Mouse (Mus musculus) brown adipose tissue, adult 24 weeks (tissue): ENCODE measurements around the gene Pkdrej. TPM values are rescaled to one million over a fixed set of nuclear protein-coding genes. Genes with fewer than 3 reads are reported as not detected.
A peak's percentile ranks its signal among the peaks of the same experiment; 100 is the strongest.
"Not testable (repeated sequence)": the region's sequence is repeated elsewhere in the genome, so short reads cannot be mapped to it uniquely, and the experiment has no call there.

Experiments
- H3K27ac ChIP-seq: fragments of 200-500 bp; replicated peaks from 2 replicates; pipeline ENCODE4 v1.5.1; 2012; ENCODE audit warnings: low read depth, mild to moderate bottlenecking, low read length
- H3K4me1 ChIP-seq: fragments of 200-500 bp; 2 replicates; pipeline ENCODE4 v1.6.1; 2012; ENCODE audit warnings: low read length, mixed read lengths; ENCODE audit not compliant: control insufficient read depth, insufficient read depth, insufficient read length
- H3K4me3 ChIP-seq: fragments of 200-500 bp; 2 replicates; pipeline ENCODE4 v1.5.1; 2012; ENCODE audit warnings: low read depth, mild to moderate bottlenecking, low read length, moderate library complexity; ENCODE audit not compliant: insufficient read depth
- polyA plus RNA-seq: library from polyadenylated mRNA; stranded (reverse); fragments of >200 nt; gene quantifications from 2 replicates; pipeline ENCODE4 v1.2.4, GENCODE M21; 2012; ENCODE audit not compliant: missing spikeins, insufficient read depth, insufficient read length

Pkdrej gene
- polyA plus RNA-seq, 1 experiment: 0.28 TPM

GRCm38 (mm10) chr15:85792819-85793218 lies 28.7 kb downstream of the Pkdrej start:
- H3K4me1 ChIP-seq: no peaks in the 10 kb centered on the region
- H3K27ac ChIP-seq: no peak overlapping the region
- H3K4me3 ChIP-seq: no peak overlapping the region

- H3K4me3 ChIP-seq: no peak overlapping the region
- no peaks in the 10 kb centered on the region; the same call in 1 of the 2 replicates for H3K4me1 ChIP-seq
- H3K27ac ChIP-seq: no peak overlapping the region
These were observed 30.1 kb downstream of the Pkdrej start for GRCm38 (mm10) chr15:85791449-85791848.

GRCm38 (mm10) chr15:85788633-85789032 lies 32.9 kb downstream of the Pkdrej start:
- peaks cover 5% of the 10 kb centered on the region for H3K4me1 ChIP-seq
- H3K27ac ChIP-seq: no peak overlapping the region
- H3K4me3 ChIP-seq: no peak overlapping the region

GRCm38 (mm10) chr15:85788051-85788450 lies 33.5 kb downstream of the Pkdrej start:
- Histone ChIP-seq H3K27ac (0 out of 2 replicates have a peak overlapping the region, but pooled peaks have one; percentile 62), H3K4me3 (no peak overlapping the region), H3K4me1 (peaks cover 6% of the 10 kb centered on the region)

GRCm38 (mm10) chr15:85787482-85787881 lies 34.1 kb downstream of the Pkdrej start:
- peaks cover 6% of the 10 kb centered on the region for H3K4me1 ChIP-seq
- H3K4me3 ChIP-seq: no peak overlapping the region
- H3K27ac ChIP-seq: peak overlapping the region; percentile 62

- peak overlapping the region; percentile 62; the same call in 1 of the 2 replicates for H3K27ac ChIP-seq
- peaks cover 6% of the 10 kb centered on the region for H3K4me1 ChIP-seq
- no peak overlapping the region for H3K4me3 ChIP-seq
These were observed 34.8 kb downstream of the Pkdrej start for GRCm38 (mm10) chr15:85786711-85787110.

GRCm38 (mm10) chr15:85784341-85784740 lies 37.2 kb downstream of the Pkdrej start:
- H3K4me1 ChIP-seq: peaks cover 6% of the 10 kb centered on the region

GRCm38 (mm10) chr15:85783146-85783545 lies 38.4 kb downstream of the Pkdrej start:
- Histone ChIP-seq H3K4me1 (peaks cover 6% of the 10 kb centered on the region), H3K4me3 (no peak overlapping the region), H3K27ac (no peak overlapping the region)

More at GRCm38 (mm10) chr15:85784341-85784740, 37.2 kb downstream of the Pkdrej start:
- Histone ChIP-seq H3K4me3 (no peak overlapping the region), H3K27ac (no peak overlapping the region)

GRCm38 (mm10) chr15:85778891-85779290 lies 42.6 kb downstream of the Pkdrej start:
- not testable (repeated sequence) for H3K4me3 ChIP-seq, H3K4me1 ChIP-seq, H3K27ac ChIP-seq

- Histone ChIP-seq H3K4me3 (no peak overlapping the region), H3K27ac (no peak overlapping the region), H3K4me1 (peaks cover 2% of the 10 kb centered on the region; the same call in 1 of the 2 replicates)
These were observed 44.8 kb downstream of the Pkdrej start for GRCm38 (mm10) chr15:85776771-85777170.

- Histone ChIP-seq H3K27ac (no peak overlapping the region), H3K4me3 (no peak overlapping the region), H3K4me1 (peaks cover 2% of the 10 kb centered on the region; the same call in 1 of the 2 replicates)
These were observed 45.3 kb downstream of the Pkdrej start for GRCm38 (mm10) chr15:85776241-85776640.

- Histone ChIP-seq H3K27ac (no peak overlapping the region), H3K4me1 (peaks cover 2% of the 10 kb centered on the region), H3K4me3 (no peak overlapping the region)
These were observed 46.5 kb downstream of the Pkdrej start for GRCm38 (mm10) chr15:85775001-85775400.

- Histone ChIP-seq H3K4me1 (peaks cover 2% of the 10 kb centered on the region), H3K27ac (peak overlapping the region; percentile 46), H3K4me3 (no peak overlapping the region)
These were observed 47.1 kb downstream of the Pkdrej start for GRCm38 (mm10) chr15:85774419-85774818.

- Histone ChIP-seq H3K27ac (peak overlapping the region; percentile 88), H3K4me1 (peaks cover 5% of the 10 kb centered on the region), H3K4me3 (0 out of 2 replicates have a peak overlapping the region, but pooled peaks have one; percentile 22)
These were observed 49.3 kb downstream of the Pkdrej start for GRCm38 (mm10) chr15:85772146-85772740.

GRCm38 (mm10) chr15:85771306-85772121 lies 50.0 kb downstream of the Pkdrej start:
- no peak overlapping the region for H3K4me3 ChIP-seq
- H3K4me1 ChIP-seq: peaks cover 5% of the 10 kb centered on the region
- peak overlapping the region; percentile 88 for H3K27ac ChIP-seq
